Mouse (Mus musculus) spleen, postnatal 14 days (tissue): ENCODE measurements at regions not wholly inside any gene's neighbourhood (a gene's known extent, or its start where the extent isn't known, plus 50 kb on each side); places are given as distances from the start of the nearest gene placed in this dataset.

Source experiments
- DNase-seq, 2 experiments: peaks; one replicate each; pipeline ENCODE4 v3.0.0; 2021 to 2022; ENCODE audit warnings: low spot score in 2 of 2

GRCm38 (mm10) chr10:99641784-99642183 lies 117.7 kb downstream of the Csl start:
- DNase-seq: peak in 1 of 2 experiments; percentile 8

GRCm38 (mm10) chr10:99642201-99642827 lies 117.1 kb downstream of the Csl start:
- DNase-seq: no peak

DNA sequence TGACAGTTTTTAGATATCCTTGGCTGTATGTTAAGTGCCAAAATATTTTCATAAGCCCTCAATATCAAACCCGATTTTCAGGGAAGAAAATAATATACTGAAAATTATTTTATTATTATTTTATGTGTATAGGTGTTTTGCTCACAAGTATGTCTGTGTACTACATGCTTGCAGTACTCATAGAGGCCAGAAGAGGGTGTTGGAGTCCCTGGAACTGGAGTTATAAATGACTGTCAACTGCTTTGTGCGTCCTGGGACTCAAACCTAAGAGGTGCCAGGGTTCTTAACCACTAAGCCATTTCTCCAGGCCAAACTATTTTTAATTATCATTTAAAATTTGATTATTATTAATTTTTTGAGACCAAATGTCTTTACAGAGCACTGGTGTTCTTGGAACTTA lies 114.5 kb downstream of the Csl start:
- DNase-seq: no peak

DNA sequence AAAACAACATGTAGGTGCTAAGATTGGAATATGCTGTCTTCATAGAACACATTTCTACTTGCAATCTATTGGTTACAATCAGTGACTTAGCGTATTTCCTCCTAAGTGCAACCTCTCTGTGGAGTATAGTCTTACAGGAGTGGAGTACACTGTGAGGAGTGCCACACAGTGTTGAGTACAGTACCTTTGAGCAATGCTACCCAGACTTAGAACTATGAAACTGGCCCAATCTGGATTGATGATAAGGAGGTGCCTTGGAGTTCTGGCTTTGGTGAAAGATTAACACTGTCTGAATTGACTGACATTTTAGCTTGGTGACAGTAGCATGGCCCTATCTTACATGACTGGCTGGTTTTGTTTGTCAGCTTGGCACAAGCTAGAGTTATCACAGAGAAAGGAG lies 107.4 kb downstream of the Csl start:
- DNase-seq: no peak

GRCm38 (mm10) chr10:99654284-99654683 lies 105.2 kb downstream of the Csl start:
- DNase-seq: no peak

DNA sequence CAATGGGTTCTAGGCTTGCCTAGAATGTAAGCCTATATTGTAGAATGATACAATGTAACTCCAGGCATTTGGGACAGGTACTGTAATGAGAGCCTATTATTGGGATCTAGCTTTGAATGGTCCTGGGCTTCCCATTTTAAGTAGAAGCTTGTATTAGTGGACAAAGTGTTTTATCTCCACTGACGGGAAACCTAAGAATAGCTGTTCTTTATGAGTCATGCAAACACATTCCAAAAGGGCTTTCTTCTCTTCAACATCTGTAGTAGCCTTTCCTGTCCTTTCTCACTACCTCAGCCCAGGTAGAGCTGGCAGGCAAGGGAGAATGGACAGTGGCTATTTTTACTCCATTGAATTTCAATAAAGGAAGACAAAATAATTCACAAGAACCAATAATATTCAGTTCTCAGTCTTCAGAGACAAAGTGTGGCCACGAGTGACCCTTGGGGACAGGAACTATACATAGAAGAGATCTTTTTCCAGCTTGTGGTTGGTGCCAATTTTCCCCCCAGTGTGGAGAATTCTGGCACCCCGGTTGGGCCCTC lies 82.8 kb downstream of the Csl start:
- no peak for DNase-seq

DNA sequence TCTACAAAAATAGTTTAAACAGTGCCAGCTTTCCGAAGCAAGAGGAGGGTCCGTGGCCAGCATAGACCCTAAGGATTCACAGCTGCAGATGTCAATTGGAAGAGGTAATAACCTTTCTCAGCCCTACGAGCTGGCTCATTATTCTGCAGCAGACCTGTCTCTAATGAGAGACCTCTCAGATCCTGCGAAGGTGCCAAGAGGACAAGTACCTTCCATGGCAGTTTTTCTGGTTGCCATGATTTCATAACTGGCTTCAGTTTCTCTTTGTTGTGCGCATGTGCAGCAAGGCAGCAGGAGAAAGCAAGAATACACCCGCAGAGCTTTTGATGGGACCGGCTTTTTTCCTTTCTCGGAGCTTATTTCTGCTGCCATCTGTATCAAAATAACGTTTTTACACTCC lies 81.4 kb downstream of the Csl start:
- DNase-seq: no peak

- DNase-seq: no peak
Measured at GRCm38 (mm10) chr10:99679813-99680212, 79.6 kb downstream of the Csl start.

GRCm38 (mm10) chr10:99681932-99682331 lies 77.5 kb downstream of the Csl start:
- DNase-seq: no peak

DNA sequence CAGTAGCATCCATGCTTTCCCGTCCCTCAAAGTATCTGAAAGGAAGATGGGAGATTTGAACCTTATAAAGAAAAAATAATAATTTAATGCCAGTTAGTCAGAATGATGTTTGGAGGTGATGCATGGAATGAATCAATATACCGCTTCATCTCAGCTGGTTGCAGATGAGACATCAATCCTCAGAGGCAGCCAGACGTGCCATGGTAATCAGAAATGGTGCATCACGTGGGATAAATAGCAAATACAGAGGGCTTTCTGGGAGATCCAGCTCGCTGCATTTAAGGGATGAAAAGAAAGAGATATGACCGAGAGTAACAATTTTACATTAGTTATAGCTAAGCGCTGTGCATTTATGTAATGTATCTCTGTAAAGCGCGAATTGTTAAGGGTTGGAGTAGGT lies 77.1 kb downstream of the Csl start:
- no peak for DNase-seq

DNA sequence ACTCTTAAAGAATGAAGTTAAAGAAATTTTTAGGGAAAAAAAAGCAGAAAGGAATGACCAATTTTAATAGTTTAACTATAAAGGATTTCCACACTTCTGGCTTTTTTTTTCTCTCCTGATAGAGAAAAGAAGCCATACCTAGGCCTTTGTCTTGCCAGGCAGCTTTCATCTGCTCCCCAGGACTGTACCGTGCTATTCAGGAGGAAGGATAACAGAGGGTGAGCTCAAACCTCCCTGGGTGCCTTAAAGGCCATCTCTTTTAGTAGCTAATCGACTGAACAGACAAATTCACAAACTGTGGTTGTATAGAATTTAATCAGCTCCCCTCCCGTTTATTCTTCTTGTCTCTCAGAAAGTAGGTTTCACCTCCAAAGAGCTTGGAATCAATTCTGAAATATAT lies 76.1 kb downstream of the Csl start:
- no peak for DNase-seq

GRCm38 (mm10) chr10:99685911-99686310 lies 73.5 kb downstream of the Csl start:
- no peak for DNase-seq

- DNase-seq: no peak
Measured at GRCm38 (mm10) chr10:99687011-99687410, 72.4 kb downstream of the Csl start.

- DNase-seq: no peak
Measured at GRCm38 (mm10) chr10:99697696-99698095, 61.8 kb downstream of the Csl start.

GRCm38 (mm10) chr10:99699498-99699897 lies 60.0 kb downstream of the Csl start:
- DNase-seq: no peak

DNA sequence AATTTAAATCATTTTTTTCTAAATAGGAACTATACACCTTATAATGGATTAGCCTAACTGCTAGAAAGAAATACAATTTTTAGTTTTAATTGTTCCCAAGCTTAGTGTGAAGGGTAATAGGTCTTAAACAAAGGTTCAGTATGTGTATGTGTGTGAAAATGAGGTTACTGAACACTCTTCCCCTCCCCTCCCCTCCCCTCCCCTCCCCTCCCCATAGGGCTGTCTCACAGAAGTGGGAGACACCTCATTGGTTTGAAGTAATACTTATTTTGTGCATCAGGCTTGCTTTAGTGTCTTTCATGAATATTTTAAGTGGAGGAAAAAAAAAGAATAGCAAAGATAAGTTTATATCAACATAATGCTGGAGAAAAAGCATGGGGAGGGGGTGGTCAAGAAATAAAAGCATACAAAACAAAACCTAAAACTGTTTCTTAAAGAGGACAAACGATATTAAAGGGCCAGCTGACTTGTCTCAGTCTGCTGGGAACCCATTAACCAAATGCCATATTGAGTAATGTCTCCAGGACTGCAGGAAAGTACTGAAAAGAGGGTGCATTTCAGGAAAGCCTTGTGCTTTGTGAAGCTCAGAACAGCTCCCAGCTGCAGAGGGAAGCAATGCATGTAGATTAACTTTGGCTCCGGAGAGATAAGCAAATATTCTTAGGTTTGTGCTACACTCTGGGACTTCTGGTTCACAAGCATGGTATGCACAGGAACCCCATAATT lies 59.2 kb downstream of the Csl start:
- no peak for DNase-seq
